Mouse (Mus musculus): ENCODE measurements at regions not wholly inside any gene's neighbourhood (a gene's known extent, or its start where the extent isn't known, plus 50 kb on each side); places are given as distances from the start of the nearest gene placed in this dataset.
A peak's percentile ranks its signal among the peaks of the same experiment; 100 is the strongest.

DNA sequence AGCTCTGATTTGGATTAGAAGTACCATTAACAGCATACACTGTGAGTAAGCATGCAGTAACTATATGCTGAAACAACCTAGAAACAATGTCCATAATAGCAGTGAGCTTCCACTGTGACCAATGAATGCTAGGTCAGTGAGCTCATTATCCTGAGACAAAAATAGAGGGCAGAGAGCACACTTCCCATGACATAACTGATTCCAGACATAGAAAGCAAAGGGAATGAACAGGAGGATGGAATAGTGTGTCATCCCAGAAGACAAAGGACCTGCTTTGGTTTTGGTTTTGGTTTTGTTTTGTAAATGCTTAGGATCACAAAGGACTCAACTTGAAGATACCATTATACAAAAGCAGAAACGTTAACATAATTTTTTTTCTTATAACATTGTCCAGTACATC lies 150.8 kb upstream of the Nr3c2 start:
- 39% methylated on average over 1 of the region's 1 CpGs for WGBS (ENCODE audit: insufficient replicate concordance)
- ATAC-seq (ENCODE audit: insufficient read depth): no peak
- H3K27ac ChIP-seq (replicated peaks): no peak overlapping the region

DNA sequence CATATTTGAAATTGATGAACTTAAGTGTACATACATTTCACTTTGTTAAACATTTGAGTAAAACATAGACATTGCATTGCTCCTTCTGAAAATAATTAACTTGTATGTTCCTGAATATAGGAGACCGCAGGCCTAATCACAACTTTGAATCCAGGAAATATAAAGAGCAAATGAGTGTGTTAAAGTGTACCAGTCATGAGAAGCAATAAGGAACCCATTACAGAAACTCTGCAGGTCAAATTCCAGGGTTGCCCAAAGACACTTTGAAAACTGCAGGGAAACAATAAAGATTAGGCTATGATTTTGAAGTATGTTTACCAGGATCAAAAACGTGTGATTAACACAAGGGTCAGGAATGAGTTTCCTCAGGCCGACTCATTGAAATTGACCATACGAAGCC lies 149.0 kb upstream of the Nr3c2 start:
- Histone ChIP-seq H3K36me3 (replicated peaks) (no peaks in the 10 kb centered on the region), H3K4me1 (replicated peaks) (no peaks in the 10 kb centered on the region), H3K4me3 (replicated peaks) (no peak overlapping the region), H3K9me3 (replicated peaks) (no peaks in the 10 kb centered on the region), H3K27me3 (no peaks in the 10 kb centered on the region), H3K9ac (no peak overlapping the region), H3K4me2 (no peak overlapping the region), H3K27ac (replicated peaks) (no peak overlapping the region)
- no peak for ATAC-seq (ENCODE audit: insufficient read depth)
- 55% methylated on average over 4 of the region's 4 CpGs for WGBS (ENCODE audit: insufficient replicate concordance)

More for the DNA sequence above, 150.8 kb upstream of the Nr3c2 start:
- H3K9me3 ChIP-seq (replicated peaks): no peaks in the 10 kb centered on the region
- H3K36me3 ChIP-seq (replicated peaks): no peaks in the 10 kb centered on the region
- no peaks in the 10 kb centered on the region for H3K27me3 ChIP-seq
- no peak overlapping the region for H3K4me3 ChIP-seq (replicated peaks)
- no peaks in the 10 kb centered on the region for H3K4me1 ChIP-seq (replicated peaks)
- H3K9ac ChIP-seq: no peak overlapping the region
- H3K4me2 ChIP-seq: no peak overlapping the region

DNA sequence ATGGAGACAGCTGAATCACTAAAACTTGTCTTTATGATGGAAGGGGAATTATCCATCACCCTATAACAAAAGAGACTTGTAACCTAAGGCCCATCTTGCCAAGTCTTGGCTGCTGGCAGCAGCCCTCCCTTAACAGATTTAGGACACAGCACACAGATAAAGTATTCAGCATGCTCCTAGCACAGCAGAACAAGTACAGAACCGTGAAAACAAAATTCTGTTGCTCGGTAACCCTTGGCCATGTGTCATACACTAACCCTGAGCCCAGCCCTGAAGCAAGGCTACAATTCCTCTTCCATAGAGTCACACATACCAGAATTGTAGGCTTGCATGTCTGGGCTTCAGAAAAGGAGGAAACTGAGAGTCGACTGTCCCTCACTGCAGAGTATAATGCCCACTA lies 145.1 kb upstream of the Nr3c2 start:
- Histone ChIP-seq H3K36me3 (replicated peaks) (no peaks in the 10 kb centered on the region), H3K4me3 (replicated peaks) (no peak overlapping the region), H3K4me1 (replicated peaks) (no peaks in the 10 kb centered on the region), H3K4me2 (no peak overlapping the region), H3K9ac (no peak overlapping the region), H3K9me3 (replicated peaks) (no peaks in the 10 kb centered on the region), H3K27me3 (no peaks in the 10 kb centered on the region), H3K27ac (replicated peaks) (no peak overlapping the region)
- WGBS (ENCODE audit: insufficient replicate concordance): 58% methylated on average over 3 of the region's 3 CpGs
- no peak for ATAC-seq (ENCODE audit: insufficient read depth)

DNA sequence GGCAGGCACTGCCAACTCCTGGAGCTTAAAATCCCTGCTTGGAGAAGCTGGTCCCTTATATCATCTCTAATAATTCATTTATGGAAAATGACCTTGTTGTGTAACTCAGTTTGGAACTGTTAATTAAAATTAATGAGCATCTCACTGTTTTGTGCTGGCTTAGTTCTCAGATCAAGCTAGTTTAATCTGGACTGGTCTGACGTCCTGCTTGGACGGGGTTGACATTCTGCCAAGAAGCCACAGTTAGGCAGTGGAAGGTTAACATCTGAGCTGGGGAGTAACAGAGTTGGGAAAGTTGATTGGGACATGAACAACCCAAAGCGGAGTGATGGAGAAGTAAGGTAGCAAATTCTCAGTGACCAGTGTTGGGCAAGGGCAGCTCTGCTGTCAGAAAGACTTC lies 135.0 kb upstream of the Nr3c2 start:
- no peak for ATAC-seq (ENCODE audit: insufficient read depth)
- Histone ChIP-seq H3K4me2 (no peak overlapping the region), H3K27ac (replicated peaks) (no peak overlapping the region), H3K9me3 (replicated peaks) (no peaks in the 10 kb centered on the region), H3K9ac (no peak overlapping the region), H3K4me1 (replicated peaks) (no peaks in the 10 kb centered on the region), H3K36me3 (replicated peaks) (no peaks in the 10 kb centered on the region), H3K4me3 (replicated peaks) (no peak overlapping the region), H3K27me3 (no peaks in the 10 kb centered on the region)
- 51% methylated on average over 3 of the region's 3 CpGs for WGBS (ENCODE audit: insufficient replicate concordance)

DNA sequence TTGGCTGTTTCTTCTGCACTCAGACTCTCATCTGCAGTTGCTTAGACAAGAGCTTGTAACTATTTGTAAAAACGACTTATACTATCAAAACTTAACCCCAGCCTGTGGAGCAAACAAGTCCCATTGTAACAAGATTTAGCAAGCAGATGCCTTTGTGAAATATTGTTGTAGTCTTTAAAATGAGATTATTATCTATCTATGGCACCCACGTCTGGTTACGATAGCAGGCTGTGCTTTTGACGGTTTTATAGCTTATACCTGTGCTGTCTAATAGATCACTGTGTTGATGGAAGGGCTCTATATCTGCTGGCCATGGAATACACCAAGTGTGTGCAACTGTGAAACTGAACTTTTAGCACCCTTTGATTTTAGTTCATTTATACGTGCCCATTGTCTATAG lies 130.9 kb upstream of the Nr3c2 start:
- Histone ChIP-seq H3K9ac (no peak overlapping the region), H3K4me2 (no peak overlapping the region), H3K27me3 (no peaks in the 10 kb centered on the region), H3K9me3 (replicated peaks) (no peaks in the 10 kb centered on the region), H3K4me3 (replicated peaks) (no peak overlapping the region), H3K36me3 (replicated peaks) (no peaks in the 10 kb centered on the region), H3K4me1 (replicated peaks) (no peaks in the 10 kb centered on the region), H3K27ac (replicated peaks) (no peak overlapping the region)
- 64% methylated on average over 5 of the region's 5 CpGs for WGBS (ENCODE audit: insufficient replicate concordance)
- ATAC-seq (ENCODE audit: insufficient read depth): no peak

DNA sequence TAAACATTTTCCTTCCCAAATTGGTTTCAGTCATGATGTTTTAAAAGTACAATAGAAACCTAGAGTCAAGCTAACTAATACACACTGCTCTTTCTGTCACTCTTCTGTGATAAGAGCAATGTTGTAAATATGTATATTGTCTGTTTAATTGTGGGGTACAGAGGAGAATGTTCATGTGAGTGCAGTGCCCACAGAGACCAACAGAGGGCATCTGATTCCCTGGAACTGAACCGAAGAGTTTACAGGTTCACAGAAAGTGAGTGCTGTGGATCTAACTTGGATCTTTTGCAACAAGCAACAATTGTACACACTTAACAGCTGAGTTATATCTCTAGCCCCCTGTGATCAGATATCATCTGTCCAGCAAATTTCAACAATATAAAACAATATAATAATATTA lies 111.5 kb upstream of the Nr3c2 start:
- 62% methylated on average over 1 of the region's 1 CpGs for WGBS (ENCODE audit: insufficient replicate concordance)
- ATAC-seq (ENCODE audit: insufficient read depth): no peak
- no peaks in the 10 kb centered on the region for H3K36me3 ChIP-seq (replicated peaks)
- H3K27ac ChIP-seq (replicated peaks): no peak overlapping the region
- no peaks in the 10 kb centered on the region for H3K4me1 ChIP-seq (replicated peaks)
- H3K4me2 ChIP-seq: no peak overlapping the region
- no peak overlapping the region for H3K4me3 ChIP-seq (replicated peaks)
- H3K9me3 ChIP-seq (replicated peaks): no peaks in the 10 kb centered on the region
- H3K9ac ChIP-seq: no peak overlapping the region
- H3K27me3 ChIP-seq: no peaks in the 10 kb centered on the region

DNA sequence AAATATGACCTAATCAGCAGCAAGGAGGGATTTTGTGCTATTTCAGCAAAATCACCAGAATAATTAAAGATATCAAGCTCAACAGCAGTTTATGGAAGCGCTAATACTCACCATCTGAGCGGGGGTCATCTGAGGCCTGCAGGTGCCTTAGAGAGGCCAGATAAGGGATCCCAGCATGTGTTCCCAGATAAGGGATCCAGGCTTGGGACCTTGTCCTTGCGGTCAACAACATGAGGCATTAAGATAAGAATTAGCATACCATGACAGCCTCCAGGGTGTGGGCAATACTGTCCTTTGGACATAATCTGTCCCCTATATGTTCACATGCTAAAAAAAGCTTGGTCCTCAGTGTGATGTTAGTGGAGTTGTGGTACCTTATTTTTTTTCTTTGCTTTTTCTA lies 105.4 kb upstream of the Nr3c2 start:
- H3K9me3 ChIP-seq (replicated peaks): no peaks in the 10 kb centered on the region
- H3K4me1 ChIP-seq (replicated peaks): no peaks in the 10 kb centered on the region
- ATAC-seq (ENCODE audit: insufficient read depth): peak; percentile 44; the same call in 1 of the 2 replicates
- no peak overlapping the region for H3K9ac ChIP-seq
- H3K27ac ChIP-seq (replicated peaks): no peak overlapping the region
- H3K27me3 ChIP-seq: no peaks in the 10 kb centered on the region
- no peak overlapping the region for H3K4me3 ChIP-seq (replicated peaks)
- H3K4me2 ChIP-seq: no peak overlapping the region
- 36% methylated on average over 3 of the region's 3 CpGs for WGBS (ENCODE audit: insufficient replicate concordance)
- no peaks in the 10 kb centered on the region for H3K36me3 ChIP-seq (replicated peaks)

DNA sequence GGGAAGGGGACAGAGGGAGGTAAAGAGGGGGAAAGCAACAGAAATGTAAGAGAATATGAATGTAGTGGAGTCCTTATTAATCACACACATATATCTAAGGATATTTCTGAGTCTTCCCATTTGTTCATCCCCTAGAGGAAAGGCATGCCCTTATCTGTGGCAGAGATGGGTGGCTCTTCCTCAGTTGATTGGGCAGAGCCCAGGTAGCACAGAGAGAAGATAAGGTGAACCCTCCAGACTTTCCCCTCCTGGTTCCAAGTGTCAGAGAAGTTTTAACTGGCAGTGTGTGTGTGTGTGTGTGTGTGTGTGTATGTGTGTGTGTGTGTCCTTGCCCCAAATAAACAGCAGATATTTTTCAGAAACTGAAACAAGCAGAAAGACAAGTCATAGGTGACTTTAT lies 99.2 kb upstream of the Nr3c2 start:
- no peak overlapping the region for H3K27ac ChIP-seq (replicated peaks)
- no peak overlapping the region for H3K9ac ChIP-seq
- ATAC-seq (ENCODE audit: insufficient read depth): no peak
- no peak overlapping the region for H3K4me3 ChIP-seq (replicated peaks)
- no peaks in the 10 kb centered on the region for H3K27me3 ChIP-seq
- H3K9me3 ChIP-seq (replicated peaks): no peaks in the 10 kb centered on the region
- no peaks in the 10 kb centered on the region for H3K4me1 ChIP-seq (replicated peaks)
- H3K4me2 ChIP-seq: no peak overlapping the region
- no peaks in the 10 kb centered on the region for H3K36me3 ChIP-seq (replicated peaks)

DNA sequence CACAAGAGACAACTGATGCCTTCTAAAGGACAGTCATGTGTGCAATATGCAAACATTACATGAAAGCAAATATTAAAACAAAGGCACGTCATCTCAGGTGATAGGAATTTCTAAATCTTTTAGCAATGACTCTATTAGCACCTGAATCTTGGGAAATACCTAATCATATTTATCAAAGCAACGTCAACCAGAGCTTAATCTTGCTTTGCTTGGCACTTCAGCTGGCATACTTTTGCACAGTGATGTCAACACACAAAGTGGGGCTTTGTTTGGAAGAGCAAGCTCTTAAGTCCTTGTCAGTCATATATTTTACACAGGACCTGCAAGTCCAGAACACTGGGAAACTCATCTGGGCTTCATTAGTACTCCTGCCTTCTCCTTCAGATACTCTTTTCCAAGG lies 75.8 kb upstream of the Nr3c2 start:
- Histone ChIP-seq H3K9ac (no peak overlapping the region), H3K4me1 (replicated peaks) (no peaks in the 10 kb centered on the region), H3K27ac (replicated peaks) (no peak overlapping the region), H3K9me3 (replicated peaks) (no peaks in the 10 kb centered on the region), H3K4me3 (replicated peaks) (no peak overlapping the region), H3K36me3 (replicated peaks) (no peaks in the 10 kb centered on the region), H3K27me3 (no peaks in the 10 kb centered on the region), H3K4me2 (no peak overlapping the region)
- WGBS (ENCODE audit: insufficient replicate concordance): 58% methylated on average over 2 of the region's 2 CpGs
- no peak for ATAC-seq (ENCODE audit: insufficient read depth)
